Mouse (Mus musculus) liver (tissue): ENCODE measurements at regions not wholly inside any gene's neighbourhood (a gene's known extent, or its start where the extent isn't known, plus 50 kb on each side); places are given as distances from the start of the nearest gene placed in this dataset.
A peak's percentile ranks its signal among the peaks of the same experiment; 100 is the strongest.

Experiments
- DNase-seq: peaks from one replicate; pipeline ENCODE4 v3.0.0-alpha.2; 2020; ENCODE audit warnings: mixed read lengths

- no peak for DNase-seq
Measured at GRCm38 (mm10) chr12:32653096-32653495, 166.2 kb upstream of the Nampt start.

GRCm38 (mm10) chr12:32656194-32656593, 163.2 kb upstream of the Nampt start:
- no peak for DNase-seq

DNA sequence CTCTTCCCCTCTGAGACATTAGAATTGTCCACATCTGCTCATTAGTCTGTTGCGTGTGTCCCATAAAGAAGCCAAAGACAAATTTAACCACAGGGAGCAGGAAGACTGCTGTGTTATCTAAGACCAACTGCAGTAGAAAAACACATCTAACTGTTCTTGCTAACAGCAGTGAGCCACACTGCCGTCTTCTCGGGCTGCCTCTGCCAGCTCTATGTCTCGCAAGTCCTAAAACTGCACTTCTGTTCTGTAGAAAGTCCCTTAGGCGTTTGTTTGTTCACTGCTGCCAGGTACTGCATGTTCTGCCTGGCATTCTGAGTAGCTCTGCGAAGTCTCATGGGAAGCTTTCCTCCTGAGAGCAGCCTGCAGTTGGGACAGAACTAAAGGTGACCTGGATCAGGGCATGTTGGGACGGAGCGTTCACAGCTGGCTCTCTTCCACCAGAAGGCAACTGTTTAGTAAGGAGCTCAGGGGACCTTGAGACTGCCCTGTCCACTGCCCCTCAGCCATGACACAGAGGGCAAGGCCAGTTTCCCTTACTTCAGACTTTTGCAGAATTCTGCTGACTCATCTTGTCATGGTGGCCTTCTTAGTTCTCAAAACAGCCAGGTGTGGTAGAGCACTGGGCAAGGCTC, 157.4 kb upstream of the Nampt start:
- DNase-seq = no peak

- no peak for DNase-seq
Measured at GRCm38 (mm10) chr12:32666040-32666439, 153.3 kb upstream of the Nampt start.

DNA sequence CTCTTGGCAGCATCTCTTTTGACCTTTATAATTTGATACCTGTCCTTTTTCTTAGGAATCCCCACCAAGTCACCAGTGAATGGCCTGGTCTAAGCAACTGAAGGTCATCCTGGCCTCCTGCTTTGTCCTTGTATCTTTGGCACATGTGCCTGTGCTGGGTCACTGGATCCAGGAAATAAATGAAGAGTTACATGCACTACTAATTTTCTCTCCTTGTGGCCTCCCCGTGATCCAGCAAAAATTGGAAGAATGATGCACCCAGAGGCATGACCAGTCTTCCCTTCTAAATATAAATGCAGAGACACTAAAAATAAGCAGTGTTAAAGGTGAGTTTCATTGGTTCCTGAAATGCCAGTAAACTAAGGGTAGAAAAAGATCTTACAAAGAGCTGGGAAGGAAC, 141.4 kb upstream of the Nampt start:
- DNase-seq = no peak

- DNase-seq = no peak
Measured at GRCm38 (mm10) chr12:32678756-32679155, 140.6 kb upstream of the Nampt start.

GRCm38 (mm10) chr12:32681910-32682309, 137.4 kb upstream of the Nampt start:
- DNase-seq = no peak

GRCm38 (mm10) chr12:32683375-32683774, 136.0 kb upstream of the Nampt start:
- no peak for DNase-seq

DNA sequence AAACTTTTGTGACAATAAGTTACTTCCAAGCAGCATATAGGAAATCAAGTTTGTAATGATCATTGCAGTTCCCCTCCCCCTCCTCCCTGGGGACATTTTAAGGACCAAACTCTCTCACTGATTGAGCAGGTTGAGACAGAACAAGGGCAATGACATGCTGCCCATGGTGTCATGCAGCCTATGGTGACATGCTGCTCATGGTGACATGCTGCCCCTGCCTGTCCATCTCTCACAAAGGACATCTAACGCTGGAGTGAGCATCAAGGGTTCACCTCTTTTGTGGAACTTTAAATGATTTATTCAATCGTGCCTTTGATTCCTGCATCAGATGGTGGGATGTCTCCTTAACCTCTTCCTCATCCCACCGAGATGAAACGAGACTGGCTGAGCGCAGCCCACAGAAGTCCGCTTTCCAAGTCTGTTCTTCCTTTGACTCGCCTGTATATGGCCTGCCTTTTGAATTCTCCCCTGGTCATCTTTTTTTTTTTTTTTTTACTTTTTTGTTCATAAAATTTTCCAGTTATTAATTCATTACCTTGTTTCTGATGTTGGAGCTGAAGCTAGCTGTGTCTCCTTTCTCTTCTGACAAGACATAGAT, 133.5 kb upstream of the Nampt start:
- DNase-seq = no peak

DNA sequence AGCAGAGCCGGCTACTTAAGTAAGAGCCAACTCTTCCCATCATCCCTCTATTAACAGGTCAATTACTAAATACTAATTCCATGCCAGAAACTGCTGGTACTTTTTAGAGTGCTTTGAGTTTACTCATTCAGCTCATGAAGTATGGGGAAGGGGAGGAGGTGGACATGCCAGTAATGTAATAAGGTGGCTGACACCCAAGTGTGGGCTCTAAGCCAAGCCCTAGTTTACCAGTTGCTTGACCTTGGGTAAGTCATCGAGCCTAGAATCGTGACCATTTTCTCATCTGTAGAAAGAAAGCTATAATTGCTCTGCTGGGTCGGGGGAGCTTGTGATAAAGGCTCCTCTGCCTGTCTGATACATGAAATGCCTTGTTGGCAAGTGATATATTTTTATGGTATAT, 130.0 kb upstream of the Nampt start:
- DNase-seq = no peak

DNA sequence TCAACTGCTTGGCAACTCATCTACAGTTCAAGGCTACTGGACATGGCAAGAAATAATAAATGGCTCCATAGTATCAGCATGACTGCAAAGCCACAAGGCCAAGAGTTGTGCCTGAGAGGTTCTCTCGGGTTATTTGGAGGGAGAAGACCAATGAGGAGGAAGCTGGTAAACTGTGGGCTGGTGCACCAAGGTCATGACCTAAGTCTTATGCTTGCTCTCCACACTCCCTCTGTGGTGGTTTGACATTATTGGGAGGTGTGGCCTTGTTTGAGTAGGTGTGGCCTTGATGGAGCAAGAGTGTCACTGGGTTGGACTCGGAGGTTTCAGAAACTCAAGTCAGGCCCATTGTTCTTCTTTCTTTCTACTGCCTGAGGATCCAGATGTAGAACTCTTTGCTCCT, 129.2 kb upstream of the Nampt start:
- no peak for DNase-seq

- no peak for DNase-seq
Measured at GRCm38 (mm10) chr12:32692081-32692819, 127.1 kb upstream of the Nampt start.

GRCm38 (mm10) chr12:32692962-32693361, 126.4 kb upstream of the Nampt start:
- no peak for DNase-seq

- DNase-seq = no peak
Measured at GRCm38 (mm10) chr12:32693678-32694077, 125.7 kb upstream of the Nampt start.

DNA sequence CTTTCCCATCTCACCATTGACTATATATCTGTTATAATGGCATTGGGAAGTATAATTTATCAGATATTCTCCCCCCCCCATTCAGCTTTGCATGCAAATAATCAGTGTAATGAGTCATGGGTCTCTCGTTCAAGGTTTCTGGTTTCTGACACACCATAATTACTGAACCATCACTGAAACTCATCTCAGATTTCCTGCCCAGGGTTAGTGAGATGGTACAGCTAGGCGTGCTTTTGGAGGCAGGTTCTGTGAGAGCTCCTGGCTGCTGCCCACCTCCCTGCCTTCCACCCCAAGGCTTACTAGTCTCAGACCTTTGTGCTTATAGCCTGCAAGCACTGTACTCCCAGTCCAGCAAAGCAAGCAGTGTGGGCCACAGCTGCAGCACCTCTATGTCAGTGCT, 122.5 kb upstream of the Nampt start:
- DNase-seq = no peak

GRCm38 (mm10) chr12:32709188-32709587, 110.2 kb upstream of the Nampt start:
- DNase-seq = no peak

DNA sequence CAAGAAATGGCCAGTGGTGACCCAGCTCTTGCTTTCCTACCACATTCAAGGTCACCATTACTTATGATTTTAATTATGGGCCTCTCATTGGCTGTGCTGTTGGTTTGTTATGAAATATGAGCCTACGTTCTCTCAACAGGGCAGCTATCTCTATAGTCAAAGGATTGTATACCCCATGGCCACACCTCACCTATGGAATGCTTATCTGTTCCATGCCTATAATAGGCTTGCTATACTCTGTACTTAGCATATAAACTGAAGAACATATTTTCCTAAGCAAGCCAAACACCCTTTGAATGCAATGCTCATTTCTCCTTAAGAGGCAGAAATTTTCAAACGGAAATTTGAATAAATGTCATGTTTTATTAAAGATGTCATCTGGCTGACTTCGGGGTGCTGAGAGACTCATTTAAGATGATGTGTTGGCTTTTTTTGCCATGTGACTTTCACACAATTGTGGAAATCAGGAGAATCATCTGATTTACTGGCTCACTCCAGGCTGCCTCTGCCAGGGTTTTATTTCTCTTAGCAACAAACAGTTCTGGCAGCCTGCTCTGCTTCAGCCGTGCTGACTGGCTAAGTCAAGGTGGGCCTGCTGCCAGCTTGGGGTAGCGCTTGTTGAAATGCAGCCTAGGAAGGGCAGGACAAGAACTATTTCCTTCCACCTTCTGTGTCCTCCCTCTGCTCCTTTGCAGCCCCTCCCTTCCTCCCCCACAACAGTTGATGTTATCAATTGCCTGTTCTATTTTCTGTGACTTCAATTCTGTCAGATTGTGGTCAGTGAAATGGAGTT, 102.0 kb upstream of the Nampt start:
- DNase-seq = peak; percentile 7

DNA sequence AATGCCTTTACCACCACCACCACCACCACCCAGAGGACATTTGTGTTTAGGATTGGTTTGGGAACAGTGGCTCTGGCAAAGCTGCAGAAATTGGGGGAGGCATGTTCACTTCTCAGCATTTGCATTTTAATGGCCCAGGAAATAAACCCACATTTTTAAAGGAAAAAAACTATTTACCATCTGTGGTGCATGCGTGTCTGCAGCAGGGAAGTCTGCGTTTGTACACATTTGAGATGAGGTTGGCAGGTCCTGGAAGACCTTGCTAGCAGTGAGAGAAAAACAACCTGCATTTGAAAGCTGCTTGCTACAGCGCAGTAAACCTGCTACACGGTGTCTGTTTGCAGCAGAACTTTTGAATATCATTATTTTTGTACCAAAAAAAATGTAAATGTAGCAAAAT, 100.1 kb upstream of the Nampt start:
- DNase-seq = no peak

DNA sequence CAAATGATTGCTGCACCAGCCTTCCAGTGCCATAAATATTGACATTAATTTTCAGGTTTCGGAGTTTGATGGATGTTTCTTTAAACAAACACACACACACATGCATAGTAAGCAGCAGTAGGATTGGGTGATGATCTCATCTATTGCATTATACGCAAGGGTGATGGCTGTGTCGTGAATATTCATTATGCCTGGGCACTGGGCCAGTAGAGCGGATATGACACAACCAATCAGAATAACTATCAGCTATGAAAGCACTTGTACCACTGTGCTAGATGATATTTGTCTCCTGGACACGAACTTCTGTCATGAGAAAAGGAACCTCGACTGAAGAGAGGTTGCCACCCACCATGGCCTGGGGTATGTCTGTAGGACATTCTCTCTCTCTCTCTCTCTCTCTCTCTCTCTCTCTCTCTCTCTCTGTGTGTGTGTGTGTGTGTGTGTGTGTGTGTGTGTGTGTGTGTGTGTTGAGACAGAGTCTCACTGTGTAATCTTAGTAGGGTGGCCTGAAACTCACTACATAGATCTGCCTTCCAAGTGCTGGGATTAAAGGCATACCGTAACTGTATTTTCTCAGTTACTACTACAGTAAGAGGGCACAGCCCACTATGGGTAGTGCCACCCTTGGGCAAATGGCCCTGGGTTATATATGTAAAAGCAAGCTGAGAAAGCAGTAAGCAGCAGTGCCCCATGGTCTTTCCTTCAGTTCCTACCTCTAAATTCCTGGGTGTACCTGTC, 94.7 kb upstream of the Nampt start:
- no peak for DNase-seq

GRCm38 (mm10) chr12:32727539-32727938, 91.8 kb upstream of the Nampt start:
- no peak for DNase-seq

- no peak for DNase-seq
Measured at GRCm38 (mm10) chr12:32728425-32728824, 90.9 kb upstream of the Nampt start.

DNA sequence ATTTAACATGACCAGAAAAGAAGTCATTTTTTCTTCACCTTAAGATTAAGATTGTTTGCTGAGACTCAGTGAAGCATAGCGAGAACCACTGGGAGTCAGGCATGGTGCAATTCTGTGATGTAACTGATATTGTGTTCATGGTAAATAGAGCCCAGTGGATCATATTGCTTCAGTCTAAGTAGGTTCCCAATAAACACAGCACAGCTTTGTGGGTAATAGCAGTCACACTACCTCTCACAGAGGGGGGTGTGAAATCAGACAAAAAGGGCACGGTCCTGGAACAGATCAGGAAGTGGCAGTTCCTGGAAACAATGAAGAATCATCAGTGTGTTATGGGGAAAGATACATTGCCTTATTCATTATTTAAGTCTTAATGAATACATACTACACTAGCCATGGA, 84.1 kb upstream of the Nampt start:
- DNase-seq = no peak

GRCm38 (mm10) chr12:32741465-32741864, 77.9 kb upstream of the Nampt start:
- DNase-seq = no peak
